Mouse (Mus musculus) midbrain, embryonic 11.5 days (tissue): Measurements from ENCODE around the gene Cfl1. TPM values are rescaled to one million over a fixed set of nuclear protein-coding genes. Genes with fewer than 3 reads are reported as not detected.
A peak's percentile ranks its signal among the peaks of the same experiment; 100 is the strongest.
"Not testable (repeated sequence)": the region's sequence is repeated elsewhere in the genome, so short reads cannot be mapped to it uniquely, and the experiment has no call there.

Source experiments
- ATAC-seq: fragments of 200-750 bp; cut with Nextera tagmentation; 2 replicates; pipeline ENCODE4 v1.8.0; 2017; ENCODE audit warnings: moderate TSS enrichment, moderate library complexity; ENCODE audit not compliant: low FRiP score
- DNase-seq: peaks from one replicate; pipeline ENCODE4 v3.0.0; 2015; ENCODE audit warnings: low spot score; ENCODE audit errors: missing footprints
- H3K27ac ChIP-seq: fragments of 300-500 bp; sonication (generic); 2 replicates; pipeline ENCODE4 v1.5.1; 2014; ENCODE audit warnings: low read depth, low read length
- H3K27me3 ChIP-seq: fragments of 300-500 bp; sonication (generic); 2 replicates; pipeline ENCODE4 v1.6.1; 2014; ENCODE audit warnings: mild to moderate bottlenecking, low read length, moderate library complexity, mixed read lengths; ENCODE audit not compliant: control insufficient read depth, insufficient read depth
- H3K36me3 ChIP-seq: fragments of 300-500 bp; sonication (generic); 2 replicates; pipeline ENCODE4 v1.6.1; 2014; ENCODE audit warnings: mild to moderate bottlenecking, low read length, moderate library complexity, mixed read lengths; ENCODE audit not compliant: control insufficient read depth, insufficient read depth
- H3K4me1 ChIP-seq: fragments of 300-500 bp; sonication (generic); 2 replicates; pipeline ENCODE4 v1.6.1; 2014; ENCODE audit warnings: low read length; ENCODE audit not compliant: control insufficient read depth, insufficient read depth
- H3K4me2 ChIP-seq: fragments of 300-500 bp; sonication (generic); 2 replicates; pipeline ENCODE4 v1.6.1; 2014; ENCODE audit warnings: mild to moderate bottlenecking, moderate library complexity
- H3K4me3 ChIP-seq: fragments of 300-500 bp; sonication (generic); 2 replicates; pipeline ENCODE4 v1.5.1; 2014; ENCODE audit warnings: low read depth, low read length
- H3K9ac ChIP-seq: fragments of 300-500 bp; sonication (generic); 2 replicates; pipeline ENCODE4 v1.6.1; 2014; ENCODE audit warnings: low read length
- H3K9me3 ChIP-seq: fragments of 300-500 bp; sonication (generic); 2 replicates; pipeline ENCODE4 v1.6.1; 2016; ENCODE audit warnings: low read length; ENCODE audit not compliant: control insufficient read depth
- WGBS: fragments of 180-500 bp; shearing (Covaris S2); extraction: QIAGEN DNeasy Blood & Tissue Kit; methylation state at CpG from one replicate; pipeline ENCODE4 v1.1.7; 2014; 5-methylcytosine and 5-hydroxymethylcytosine counted together
- polyA plus RNA-seq: library from polyadenylated mRNA; unstranded; fragments of >200 nt; fragmentation: Nextera tagmentation; extraction: Ambion mirVana; gene quantifications from 2 replicates; pipeline ENCODE4 v1.2.1, GENCODE M21; 2014

The Cfl1 gene
- polyA plus RNA-seq, 1 experiment from 2014 or later, result 3,786 TPM

GRCm38 (mm10) chr19:5492641-5493040 is 2.4 kb downstream of the Cfl1 start:
- no peak for ATAC-seq
- no peak overlapping the region for H3K4me2 ChIP-seq

DNA sequence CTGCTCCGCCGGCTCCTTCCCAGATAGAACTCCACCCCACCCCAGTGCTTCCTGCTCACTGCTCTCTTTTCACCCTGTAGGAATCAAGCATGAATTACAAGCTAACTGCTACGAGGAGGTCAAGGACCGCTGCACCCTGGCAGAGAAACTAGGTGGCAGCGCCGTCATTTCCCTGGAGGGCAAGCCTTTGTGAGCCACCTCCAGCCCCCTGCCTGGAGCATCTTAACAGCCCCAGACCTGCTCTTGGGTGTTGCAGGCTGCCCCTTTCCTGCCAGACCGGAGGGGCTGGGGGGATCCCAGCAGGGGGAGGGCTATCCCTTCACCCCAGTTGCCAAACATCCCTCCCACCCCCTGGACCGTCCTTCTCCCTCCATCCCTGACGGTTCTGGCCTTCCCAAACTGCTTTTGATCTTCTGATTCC is 3.1 kb downstream of the Cfl1 start:
- DNase-seq, H3K27ac ChIP-seq, ATAC-seq, H3K27me3 ChIP-seq, H3K9ac ChIP-seq, H3K9me3 ChIP-seq, H3K4me2 ChIP-seq, H3K4me3 ChIP-seq: not testable (repeated sequence)
- H3K4me1 ChIP-seq, result peaks cover 24% of the 10 kb centered on the region
- H3K36me3 ChIP-seq, result peaks cover 14% of the 10 kb centered on the region
- 66% methylated on average over 9 of the region's 9 CpGs for WGBS

More at GRCm38 (mm10) chr19:5492641-5493040, 2.4 kb downstream of the Cfl1 start:
- H3K4me1 ChIP-seq, result peaks cover 25% of the 10 kb centered on the region
- H3K36me3 ChIP-seq, result peaks cover 14% of the 10 kb centered on the region
- 92% methylated on average over 4 of the region's 4 CpGs for WGBS
- H3K4me3 ChIP-seq, result no peak overlapping the region
- H3K9ac ChIP-seq, result no peak overlapping the region
- H3K27me3 ChIP-seq, result no peaks in the 10 kb centered on the region
- DNase-seq, result no peak
- no peaks in the 10 kb centered on the region for H3K9me3 ChIP-seq
- H3K27ac ChIP-seq, result no peak overlapping the region

DNA sequence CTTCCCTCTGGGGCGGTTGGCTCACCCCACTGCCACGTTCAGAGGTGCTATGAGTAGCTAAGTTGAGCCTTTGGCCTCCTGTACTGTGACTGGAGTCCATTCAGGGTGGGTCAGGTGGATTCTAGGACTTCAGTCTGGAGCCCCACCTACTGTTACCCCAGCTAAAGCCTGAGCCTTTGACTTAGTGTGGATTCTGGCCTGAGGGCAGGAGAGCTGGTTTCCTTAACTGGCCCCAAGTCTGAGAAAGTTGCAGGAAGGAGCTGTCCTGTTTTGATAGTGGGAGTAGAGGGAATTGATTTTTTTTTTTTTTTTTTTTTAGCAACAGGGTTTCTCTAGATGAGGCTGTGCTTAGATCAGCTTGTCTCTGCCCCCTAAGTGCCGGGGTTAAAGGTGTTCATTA is 4.1 kb downstream of the Cfl1 start:
- DNase-seq (no peak), ATAC-seq (no peak)
- H3K27ac ChIP-seq, result no peak overlapping the region
- H3K4me3 ChIP-seq, result no peak overlapping the region
- peaks cover 14% of the 10 kb centered on the region for H3K36me3 ChIP-seq
- 88% methylated on average over 3 of the region's 3 CpGs for WGBS
- H3K4me2 ChIP-seq, result no peak overlapping the region
- H3K4me1 ChIP-seq, result peaks cover 19% of the 10 kb centered on the region
- H3K9me3 ChIP-seq, result no peaks in the 10 kb centered on the region
- H3K9ac ChIP-seq, result no peak overlapping the region
- H3K27me3 ChIP-seq, result no peaks in the 10 kb centered on the region

GRCm38 (mm10) chr19:5495353-5496051 is 5.2 kb downstream of the Cfl1 start:
- Histone ChIP-seq H3K27ac (no peak overlapping the region), H3K9ac (no peak overlapping the region), H3K4me1 (peaks cover 12% of the 10 kb centered on the region), H3K4me2 (no peak overlapping the region), H3K9me3 (no peaks in the 10 kb centered on the region), H3K4me3 (no peak overlapping the region), H3K27me3 (no peaks in the 10 kb centered on the region), H3K36me3 (peaks cover 14% of the 10 kb centered on the region)
- DNase-seq, result peak; percentile 89
- WGBS, result 83% methylated on average over 12 of the region's 12 CpGs
- no peak for ATAC-seq

- no peaks in the 10 kb centered on the region for H3K9me3 ChIP-seq
- H3K4me1 ChIP-seq, result peaks cover 12% of the 10 kb centered on the region
- peaks cover 14% of the 10 kb centered on the region for H3K36me3 ChIP-seq
- DNase-seq (no peak), ATAC-seq (no peak)
- no peaks in the 10 kb centered on the region for H3K27me3 ChIP-seq
- H3K4me3 ChIP-seq, result no peak overlapping the region
- no peak overlapping the region for H3K9ac ChIP-seq
- no peak overlapping the region for H3K4me2 ChIP-seq
- no peak overlapping the region for H3K27ac ChIP-seq
- 92% methylated on average over 16 of the region's 16 CpGs for WGBS
Measured at GRCm38 (mm10) chr19:5496052-5496370, 5.8 kb downstream of the Cfl1 start.

GRCm38 (mm10) chr19:5500330-5500875 is 10.1 kb downstream of the Cfl1 start:
- Histone ChIP-seq H3K27me3 (no peaks in the 10 kb centered on the region), H3K4me2 (no peak overlapping the region), H3K36me3 (peaks cover 2% of the 10 kb centered on the region; the same call in 1 of the 2 replicates), H3K27ac (no peak overlapping the region), H3K9ac (no peak overlapping the region), H3K9me3 (no peaks in the 10 kb centered on the region), H3K4me1 (no peaks in the 10 kb centered on the region), H3K4me3 (no peak overlapping the region)
- 95% methylated on average over 2 of the region's 2 CpGs for whole genome bisulfite sequencing
- no peak for DNase-seq
- ATAC-seq, result no peak

GRCm38 (mm10) chr19:5503687-5504086 is 13.4 kb downstream of the Cfl1 start, which contains the start of gene 1700020D05Rik:
1700020D05Rik (minus strand) TSS chr19:5503787.
- Histone ChIP-seq H3K4me1 (no peaks in the 10 kb centered on the region), H3K9me3 (no peaks in the 10 kb centered on the region), H3K27me3 (no peaks in the 10 kb centered on the region), H3K4me3 (no peak within 1 kb of the TSS), H3K36me3 (no peaks in the 10 kb centered on the region), H3K27ac (no peak within 1 kb of the TSS), H3K9ac (no peak within 1 kb of the TSS), H3K4me2 (no peak within 1 kb of the TSS)
- DNase-seq, result no peak
- WGBS, result 51% methylated on average over 17 of the region's 17 CpGs
- ATAC-seq, result no peak

DNA sequence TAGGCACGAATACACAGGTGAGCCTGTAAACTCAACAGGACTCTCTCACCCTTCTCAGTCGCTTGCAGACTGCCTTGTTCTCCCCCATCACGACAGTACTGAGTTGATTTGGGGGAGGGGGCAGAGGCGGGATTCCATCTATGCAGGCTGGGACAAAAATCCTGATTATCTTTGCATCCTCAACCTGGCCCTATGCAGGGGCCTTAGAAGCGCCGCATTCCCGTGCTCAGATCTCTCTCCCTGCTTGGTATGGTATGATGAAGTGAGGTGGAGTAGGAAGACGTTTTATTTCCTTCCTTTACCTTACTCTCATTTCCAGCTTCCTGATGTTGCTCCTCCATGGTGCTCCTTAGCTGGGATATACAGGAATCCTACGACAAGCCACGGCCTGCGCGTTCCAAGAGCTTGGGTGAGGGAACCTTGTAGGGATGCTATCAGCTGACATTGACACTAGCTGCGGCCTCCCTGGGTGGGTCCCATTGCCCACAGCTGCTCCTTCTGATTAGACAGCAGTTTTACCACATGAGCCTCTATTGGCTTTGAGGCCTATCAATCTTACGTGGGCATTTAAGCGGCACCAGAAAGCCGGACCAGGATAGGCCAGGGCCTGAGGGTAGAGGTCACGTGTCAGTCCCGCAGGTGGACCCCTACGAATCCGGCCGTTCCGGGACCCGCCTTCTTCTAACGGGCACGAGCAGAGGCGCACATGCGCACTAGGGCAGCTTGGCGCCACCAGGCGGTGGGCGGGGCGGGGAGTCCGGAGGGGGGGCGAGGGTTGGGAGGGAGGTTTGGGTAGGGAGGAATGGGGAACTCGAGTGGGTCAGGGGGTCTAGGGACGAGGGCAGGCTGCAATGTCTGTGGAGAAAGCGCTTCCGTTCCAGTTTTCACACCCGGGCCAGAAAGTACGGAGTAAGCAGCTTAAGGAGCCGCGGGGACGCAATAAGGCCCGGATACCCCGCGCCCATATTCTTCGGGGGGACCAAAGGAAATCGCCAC is 20.1 kb downstream of the Cfl1 start, which contains the start of gene Snx32:
Snx32 (minus strand) TSS at position 508 of the 996 bp plus-strand sequence.
- ATAC-seq, result peak; percentile 100
- Histone ChIP-seq H3K4me3 (peak within 1 kb of the TSS; percentile 42), H3K4me2 (peak within 1 kb of the TSS; percentile 72), H3K36me3 (no peaks in the 10 kb centered on the region), H3K9me3 (peaks cover 3% of the 10 kb centered on the region; the same call in 1 of the 2 replicates), H3K4me1 (peaks cover 12% of the 10 kb centered on the region), H3K9ac (peak within 1 kb of the TSS; percentile 68), H3K27ac (no peak within 1 kb of the TSS), H3K27me3 (no peaks in the 10 kb centered on the region)
- DNase-seq, result peak; percentile 97
- 3% methylated on average over 47 of the region's 47 CpGs for WGBS
